In the genomic region with DNA sequence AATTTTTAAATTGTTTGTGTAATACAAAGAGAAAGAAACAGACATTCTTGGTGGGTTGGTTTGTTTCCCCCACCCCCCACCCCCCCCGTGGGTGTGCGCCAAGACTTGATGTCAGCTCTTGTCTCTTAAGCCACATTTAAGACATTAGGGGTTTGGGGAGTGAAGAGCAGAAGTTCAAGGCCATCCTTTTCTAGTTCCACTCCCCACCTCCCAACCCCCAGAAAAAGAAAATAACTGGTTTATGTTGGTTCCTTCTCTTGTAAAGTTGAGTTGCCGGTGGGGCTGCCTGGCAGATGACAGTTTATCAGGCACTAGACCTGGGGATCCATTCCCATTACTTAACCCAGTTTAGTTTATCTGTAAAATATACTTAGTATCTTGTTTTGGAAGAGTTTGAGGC, we compare ENCODE assay signal across 9 mouse cellular contexts. TPM values are rescaled to one million over a fixed set of nuclear protein-coding genes. Genes with fewer than 3 reads are reported as not detected.
A peak's percentile ranks its signal among the peaks of the same experiment; 100 is the strongest.
DNase-seq lines count a peak whose midpoint lies in the region; ATAC-seq and TF ChIP-seq lines count a peak whose summit lies in the region.
"Had no signal": no experiment of that assay in that cellular context is flagged by ENCODE, and none has a peak within 500 bp of the region (broad histone marks: within the 10 kb centered on the region; RNA-seq: fewer than 3 reads in every experiment).

No protein-coding gene starts in this region.

- H3K27ac ChIP-seq in lung, embryonic 15.5 days: peak overlapping the region; percentile 98
- H3K27ac ChIP-seq in forebrain, embryonic 15.5 days (replicated peaks): no peak overlapping the region
- H3K27ac ChIP-seq in midbrain, embryonic 13.5 days: no peak overlapping the region
- H3K27ac ChIP-seq in layer of hippocampus, adult 2 months: no peak overlapping the region

- WGBS in lung, embryonic 15.5 days: 35% methylated on average over 3 of the region's 3 CpGs
- WGBS in forebrain, embryonic 15.5 days: 49% methylated on average over 3 of the region's 3 CpGs
- 41% methylated on average over 3 of the region's 3 CpGs for WGBS in midbrain, embryonic 13.5 days

- H3K36me3 ChIP-seq in erythroblast, embryonic 14.5 days (ENCODE audit: control insufficient read depth): peaks cover 15% of the 10 kb centered on the region
- H3K36me3 ChIP-seq in lung, embryonic 15.5 days: peaks cover 12% of the 10 kb centered on the region
- H3K36me3 ChIP-seq in forebrain, embryonic 15.5 days: peaks cover 9% of the 10 kb centered on the region
- H3K36me3 ChIP-seq in midbrain, embryonic 13.5 days: peaks cover 8% of the 10 kb centered on the region

- H3K4me3 ChIP-seq in erythroblast, embryonic 14.5 days (replicated peaks): peak overlapping the region; percentile 18
- H3K4me3 ChIP-seq in lung, embryonic 15.5 days: peak overlapping the region; percentile 65; the same call in 1 of the 2 replicates
- no peak overlapping the region for H3K4me3 ChIP-seq in forebrain, embryonic 15.5 days
- peak overlapping the region; percentile 48; the same call in 1 of the 2 replicates for H3K4me3 ChIP-seq in midbrain, embryonic 13.5 days (replicated peaks)
- H3K4me3 ChIP-seq in layer of hippocampus, adult 2 months: no peak overlapping the region

- peak overlapping the region; percentile 89 for H3K4me2 ChIP-seq in lung, embryonic 15.5 days
- H3K4me2 ChIP-seq in forebrain, embryonic 15.5 days (replicated peaks): 0 out of 2 replicates have a peak overlapping the region, but pooled peaks have one; percentile 97
- peak overlapping the region; percentile 72 for H3K4me2 ChIP-seq in midbrain, embryonic 13.5 days (replicated peaks)

- peaks cover 4% of the 10 kb centered on the region for H3K27me3 ChIP-seq in erythroblast, embryonic 14.5 days (ENCODE audit: control insufficient read depth)
- no peaks in the 10 kb centered on the region for H3K27me3 ChIP-seq in lung, embryonic 15.5 days
- H3K27me3 ChIP-seq in forebrain, embryonic 15.5 days: no peaks in the 10 kb centered on the region
- no peaks in the 10 kb centered on the region for H3K27me3 ChIP-seq in midbrain, embryonic 13.5 days

- no peak for ATAC-seq in erythroblast, adult 5-6 weeks (replicated peaks; ENCODE audit: low FRiP score, poor library complexity, severe bottlenecking)
- no peak for ATAC-seq in lung, embryonic 15.5 days (ENCODE audit: borderline replicate concordance, extremely low read depth, low FRiP score, low TSS enrichment)
- ATAC-seq in forebrain, embryonic 15.5 days (replicated peaks): no peak
- ATAC-seq in midbrain, embryonic 13.5 days: no peak

- DNase-seq in lung, postnatal 36 days: no peak
- DNase-seq in layer of hippocampus, adult 2 months (ENCODE audit: low spot score in 2 of 2): no peak
- no peak for DNase-seq in kidney, postnatal 36 days
- DNase-seq: adrenal gland, postnatal 10 days had no signal

- no peak for TF ChIP-seq CTCF in layer of hippocampus, adult 2 months (conservative IDR thresholded peaks at IDR 0.05)

- H3K9me3 ChIP-seq in erythroblast, embryonic 14.5 days (ENCODE audit: control insufficient read depth, low read length): no peaks in the 10 kb centered on the region
- H3K9me3 ChIP-seq in lung, embryonic 15.5 days: no peaks in the 10 kb centered on the region
- H3K9me3 ChIP-seq in forebrain, embryonic 15.5 days: no peaks in the 10 kb centered on the region
- H3K9me3 ChIP-seq in midbrain, embryonic 13.5 days: no peaks in the 10 kb centered on the region

- peaks cover 68% of the 10 kb centered on the region for H3K4me1 ChIP-seq in erythroblast, embryonic 14.5 days (ENCODE audit: control insufficient read depth)
- H3K4me1 ChIP-seq in lung, embryonic 15.5 days: peaks cover 41% of the 10 kb centered on the region
- H3K4me1 ChIP-seq in forebrain, embryonic 15.5 days: peaks cover 51% of the 10 kb centered on the region
- peaks cover 51% of the 10 kb centered on the region for H3K4me1 ChIP-seq in midbrain, embryonic 13.5 days (replicated peaks)

- peak overlapping the region; percentile 59; the same call in 1 of the 2 replicates for H3K9ac ChIP-seq in lung, embryonic 15.5 days
- no peak overlapping the region for H3K9ac ChIP-seq in forebrain, embryonic 15.5 days (replicated peaks)
- no peak overlapping the region for H3K9ac ChIP-seq in midbrain, embryonic 13.5 days (replicated peaks)

RNA-seq across cellular contexts. Expression of gene Set, which starts 7.1 kb away (rescaled TPM):
- 11.7 and 14.7 TPM in 2 replicates for polyA plus RNA-seq in erythroblast, embryonic 14.5 days (2012)
- 50.0 and 56.0 TPM in 2 replicates for total RNA-seq in erythroblast, adult 5-6 weeks (2015; ENCODE audit: low replicate concordance)
- total RNA-seq in erythroblast, adult 5-6 weeks (2017; ENCODE audit: low replicate concordance): 143 and 233 TPM in 2 replicates
- 449 and 465 TPM in 2 replicates for polyA plus RNA-seq in lung, embryonic 15.5 days (2015; fragmentation: Nextera tagmentation; extraction: Ambion mirVana)
- 445 and 449 TPM in 2 replicates for polyA plus RNA-seq in forebrain, embryonic 15.5 days (2015; fragmentation: Nextera tagmentation; extraction: Ambion mirVana)
- polyA plus RNA-seq in midbrain, embryonic 13.5 days (2015; fragmentation: Nextera tagmentation; extraction: Ambion mirVana): 448 and 482 TPM in 2 replicates
- total RNA-seq in layer of hippocampus, adult 2 months (2021): 100 to 1,000 TPM; 171 to 197 TPM

RNA-seq across cellular contexts. Expression of gene Pkn3, which starts 13.2 kb away (rescaled TPM):
- 0.09 and 0.13 TPM in 2 replicates for polyA plus RNA-seq in erythroblast, embryonic 14.5 days (2012)
- 0.63 and 13.3 TPM in 2 replicates for total RNA-seq in erythroblast, adult 5-6 weeks (2015; ENCODE audit: low replicate concordance)
- total RNA-seq in erythroblast, adult 5-6 weeks (2017; ENCODE audit: low replicate concordance): 0.68 and 3.3 TPM in 2 replicates
- polyA plus RNA-seq in lung, embryonic 15.5 days (2015; fragmentation: Nextera tagmentation; extraction: Ambion mirVana): 13.2 and 14.7 TPM in 2 replicates
- polyA plus RNA-seq in forebrain, embryonic 15.5 days (2015; fragmentation: Nextera tagmentation; extraction: Ambion mirVana): 3.5 and 3.9 TPM in 2 replicates
- polyA plus RNA-seq in midbrain, embryonic 13.5 days (2015; fragmentation: Nextera tagmentation; extraction: Ambion mirVana): 2.8 and 3.8 TPM in 2 replicates
- total RNA-seq in layer of hippocampus, adult 2 months (2021): 1 to 10 TPM; 1.7 to 2.1 TPM

RNA-seq across cellular contexts. Expression of gene Wdr34, which starts 15.6 kb away (rescaled TPM):
- polyA plus RNA-seq in erythroblast, embryonic 14.5 days (2012): 0.69 and 1.6 TPM in 2 replicates
- 3.5 and 4.6 TPM in 2 replicates for total RNA-seq in erythroblast, adult 5-6 weeks (2015; ENCODE audit: low replicate concordance)
- 0.09 and 0.84 TPM in 2 replicates for total RNA-seq in erythroblast, adult 5-6 weeks (2017; ENCODE audit: low replicate concordance)
- polyA plus RNA-seq in lung, embryonic 15.5 days (2015; fragmentation: Nextera tagmentation; extraction: Ambion mirVana): 34.0 and 34.5 TPM in 2 replicates
- 70.1 and 76.2 TPM in 2 replicates for polyA plus RNA-seq in forebrain, embryonic 15.5 days (2015; fragmentation: Nextera tagmentation; extraction: Ambion mirVana)
- 59.6 and 62.3 TPM in 2 replicates for polyA plus RNA-seq in midbrain, embryonic 13.5 days (2015; fragmentation: Nextera tagmentation; extraction: Ambion mirVana)
- total RNA-seq in layer of hippocampus, adult 2 months (2021): 10 to 100 TPM; 37.3 to 37.4 TPM

RNA-seq across cellular contexts. Expression of gene Zdhhc12, which starts 29.1 kb away (rescaled TPM):
- polyA plus RNA-seq in erythroblast, embryonic 14.5 days (2012): 1.6 and 2.8 TPM in 2 replicates
- total RNA-seq in erythroblast, adult 5-6 weeks (2015; ENCODE audit: low replicate concordance): 7.9 TPM in 1 of 2 replicates, not detected in the other
- 0.85 and 2.9 TPM in 2 replicates for total RNA-seq in erythroblast, adult 5-6 weeks (2017; ENCODE audit: low replicate concordance)
- 31.4 and 32.5 TPM in 2 replicates for polyA plus RNA-seq in lung, embryonic 15.5 days (2015; fragmentation: Nextera tagmentation; extraction: Ambion mirVana)
- polyA plus RNA-seq in forebrain, embryonic 15.5 days (2015; fragmentation: Nextera tagmentation; extraction: Ambion mirVana): 16.7 and 18.6 TPM in 2 replicates
- polyA plus RNA-seq in midbrain, embryonic 13.5 days (2015; fragmentation: Nextera tagmentation; extraction: Ambion mirVana): 18.9 and 19.0 TPM in 2 replicates
- total RNA-seq in layer of hippocampus, adult 2 months (2021): 1 to 10 TPM; 7.6 to 9.1 TPM

Comparison
In these comparisons a context has a peak if more than half of its experiments do, and no peak if none do; other contexts are left out.
1. H3K4me3 ChIP-seq: peak in erythroblast, embryonic 14.5 days (single experiment), lung, embryonic 15.5 days (single experiment) and midbrain, embryonic 13.5 days (single experiment); none in forebrain, embryonic 15.5 days (single experiment) and layer of hippocampus, adult 2 months (single experiment).
2. RNA of gene Set, which starts 7.1 kb away (polyA plus RNA-seq): 449 to 465 TPM in lung, embryonic 15.5 days, 448 to 482 TPM in midbrain, embryonic 13.5 days and 445 to 449 TPM in forebrain, embryonic 15.5 days; 11.7 to 14.7 TPM in erythroblast, embryonic 14.5 days; every median in the first group is over 10 times any median in the second.
3. RNA of gene Wdr34, which starts 15.6 kb away (polyA plus RNA-seq): 70.1 to 76.2 TPM in forebrain, embryonic 15.5 days, 59.6 to 62.3 TPM in midbrain, embryonic 13.5 days and 34.0 to 34.5 TPM in lung, embryonic 15.5 days; 0.69 to 1.6 TPM in erythroblast, embryonic 14.5 days; every median in the first group is over 10 times any median in the second.
4. Peak in every context shown above with its lines, with median percentiles within 50 percentile points of each other: H3K4me2 ChIP-seq.